Mouse (Mus musculus): Measurements from ENCODE around the gene Zfp948. TPM values are rescaled to one million over a fixed set of nuclear protein-coding genes. Genes with fewer than 3 reads are reported as not detected.
"Not testable (repeated sequence)": the region's sequence is repeated elsewhere in the genome, so short reads cannot be mapped to it uniquely, and the experiment has no call there.

Zfp948 gene
- polyA plus RNA-seq, 1 experiment from 2014 or later, result 14.7 TPM

DNA sequence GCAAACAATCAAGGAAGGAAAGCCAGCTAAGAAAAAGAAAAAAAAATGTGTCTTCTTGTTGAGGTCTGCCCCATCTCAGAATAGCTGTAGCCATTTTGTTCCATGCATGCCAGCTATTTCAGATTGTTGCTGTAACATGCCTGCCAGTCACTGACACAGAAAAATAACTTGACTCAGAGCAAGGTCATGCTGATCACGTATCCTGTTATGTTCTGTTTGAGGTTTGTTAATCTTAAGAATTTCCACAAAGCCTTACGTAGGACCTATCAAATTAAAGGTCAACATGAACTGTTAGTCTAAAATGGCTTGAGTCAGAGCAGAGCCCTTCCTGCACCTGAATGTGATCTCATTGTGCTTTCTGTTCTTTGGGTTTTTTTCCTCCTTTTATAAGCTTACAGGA, 30.1 kb upstream of the Zfp948 start:
- no peaks in the 10 kb centered on the region for H3K9me3 ChIP-seq
- no peak overlapping the region for H3K4me2 ChIP-seq (replicated peaks)
- no peaks in the 10 kb centered on the region for H3K27me3 ChIP-seq
- no peaks in the 10 kb centered on the region for H3K36me3 ChIP-seq
- peaks cover 9% of the 10 kb centered on the region; the same call in 1 of the 2 replicates for H3K4me1 ChIP-seq
- H3K27ac ChIP-seq, result no peak overlapping the region
- no peak overlapping the region for H3K9ac ChIP-seq
- no peak for ATAC-seq (ENCODE audit: insufficient number of reproducible peaks, insufficient read depth, low FRiP score, low TSS enrichment)
- 49% methylated on average over 2 of the region's 2 CpGs for WGBS
- H3K4me3 ChIP-seq, result no peak overlapping the region

DNA sequence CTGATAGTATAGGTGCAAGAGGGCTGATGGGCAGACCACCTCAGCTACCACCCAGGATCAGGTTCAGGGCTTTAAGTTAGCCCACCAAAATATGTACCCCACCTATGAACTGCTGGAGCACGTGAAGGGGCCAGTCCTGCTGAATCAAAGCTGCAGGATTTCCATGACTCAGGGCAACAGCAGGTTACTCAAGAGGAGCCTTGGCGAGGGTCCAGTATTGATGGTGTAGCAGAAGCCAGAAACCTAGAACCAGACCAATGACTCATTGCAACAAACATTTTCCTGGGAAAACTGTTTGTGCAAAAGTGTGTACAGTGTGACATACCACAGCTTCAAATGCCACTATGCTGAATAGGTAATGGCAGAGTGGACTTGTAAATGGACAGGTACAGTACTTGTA, 9.0 kb upstream of the Zfp948 start:
- Histone ChIP-seq H3K9ac (no peak overlapping the region), H3K27me3 (no peaks in the 10 kb centered on the region), H3K9me3 (no peaks in the 10 kb centered on the region), H3K36me3 (peaks cover 10% of the 10 kb centered on the region; the same call in 1 of the 2 replicates), H3K4me2 (replicated peaks) (no peak overlapping the region), H3K4me1 (no peaks in the 10 kb centered on the region), H3K4me3 (no peak overlapping the region), H3K27ac (no peak overlapping the region)
- WGBS, result 87% methylated on average over 2 of the region's 2 CpGs
- ATAC-seq (ENCODE audit: insufficient number of reproducible peaks, insufficient read depth, low FRiP score, low TSS enrichment), result no peak

DNA sequence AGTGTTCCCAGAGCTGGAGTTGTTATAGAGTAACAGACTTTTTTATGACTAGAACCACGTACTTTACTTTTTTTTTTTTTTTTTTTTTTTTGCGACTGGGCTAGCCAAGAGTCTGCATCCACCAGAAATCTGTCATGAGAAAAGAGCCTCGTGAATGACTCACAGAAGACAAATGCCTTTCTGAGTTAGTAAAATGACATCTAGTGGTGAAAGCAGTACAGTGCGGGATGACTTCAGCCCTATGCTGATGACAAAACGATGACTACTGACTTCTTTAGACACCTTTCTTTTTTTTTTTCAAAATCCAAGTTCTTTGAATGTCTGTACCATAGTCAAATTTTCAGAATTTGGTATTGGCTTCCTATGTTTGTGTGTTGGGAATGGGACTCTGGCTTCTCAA, 588 bp upstream of the Zfp948 start:
- H3K4me2 ChIP-seq (replicated peaks), result peak overlapping the region; percentile 72
- peak overlapping the region; percentile 61 for H3K4me3 ChIP-seq
- no peaks in the 10 kb centered on the region for H3K36me3 ChIP-seq
- peak overlapping the region; percentile 72; the same call in 1 of the 2 replicates for H3K9ac ChIP-seq
- H3K27me3 ChIP-seq, result no peaks in the 10 kb centered on the region
- H3K4me1 ChIP-seq, result no peaks in the 10 kb centered on the region
- no peaks in the 10 kb centered on the region for H3K9me3 ChIP-seq
- peak overlapping the region; percentile 87 for H3K27ac ChIP-seq
- WGBS, result 5% methylated on average over 5 of the region's 5 CpGs
- peak; percentile 68 for ATAC-seq (ENCODE audit: insufficient number of reproducible peaks, insufficient read depth, low FRiP score, low TSS enrichment)

DNA sequence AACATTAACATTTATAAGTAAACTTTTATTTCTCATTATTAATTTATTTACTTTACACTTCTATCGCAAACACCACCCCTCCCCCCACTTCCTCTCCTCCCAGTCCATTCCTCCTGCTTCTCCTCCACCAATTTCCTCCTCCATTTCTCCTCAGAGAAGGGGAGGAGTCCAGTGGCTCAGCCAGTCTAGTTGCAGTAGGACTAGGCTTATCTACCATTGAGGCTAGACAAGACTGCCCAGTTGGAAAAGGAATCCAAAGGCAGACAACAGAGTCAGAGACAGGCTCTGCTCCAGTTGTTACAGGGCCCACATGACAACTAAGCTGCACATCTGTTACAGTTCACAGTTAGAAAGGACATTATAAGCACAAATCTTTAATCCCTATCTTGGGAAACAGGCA, 888 bp downstream of the Zfp948 start:
- Histone ChIP-seq H3K4me1 (no peaks in the 10 kb centered on the region), H3K4me2 (replicated peaks) (peak overlapping the region; percentile 72), H3K9me3 (no peaks in the 10 kb centered on the region), H3K27me3 (no peaks in the 10 kb centered on the region), H3K9ac (no peak overlapping the region), H3K27ac (no peak overlapping the region), H3K36me3 (0 out of 2 replicates have a peak, but pooled peaks cover 3% of the 10 kb centered on the region), H3K4me3 (0 out of 2 replicates have a peak overlapping the region, but pooled peaks have one; percentile 14)
- ATAC-seq (ENCODE audit: insufficient number of reproducible peaks, insufficient read depth, low FRiP score, low TSS enrichment), result no peak; the same call in 1 of the 2 replicates
- 38% methylated on average over 1 of the region's 1 CpGs for WGBS

DNA sequence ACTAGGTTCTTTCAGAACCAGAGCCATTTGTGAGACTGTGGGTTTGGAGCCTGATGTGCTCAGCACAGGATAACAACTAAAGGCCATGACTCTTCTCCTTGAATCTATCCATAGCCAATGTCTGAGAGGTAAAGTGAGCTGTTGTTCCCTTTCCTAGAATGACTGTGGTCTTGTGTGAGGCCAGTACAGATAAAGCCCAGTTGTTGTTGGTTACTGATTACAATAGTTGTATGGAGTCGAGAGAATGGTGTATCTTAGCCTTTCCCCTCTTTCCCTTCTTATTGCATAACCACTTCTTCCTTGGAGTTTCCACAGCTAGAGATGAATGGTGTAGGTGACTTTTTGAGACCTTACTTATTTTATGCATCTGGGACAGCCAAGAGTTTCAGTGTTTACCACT, 12.3 kb downstream of the Zfp948 start:
- Histone ChIP-seq H3K27ac (no peak overlapping the region), H3K4me3 (no peak overlapping the region), H3K4me2 (replicated peaks) (no peak overlapping the region), H3K9me3 (no peaks in the 10 kb centered on the region), H3K36me3 (peaks cover 21% of the 10 kb centered on the region), H3K4me1 (no peaks in the 10 kb centered on the region), H3K9ac (no peak overlapping the region), H3K27me3 (no peaks in the 10 kb centered on the region)
- WGBS, result 83% methylated on average over 1 of the region's 1 CpGs
- ATAC-seq (ENCODE audit: insufficient number of reproducible peaks, insufficient read depth, low FRiP score, low TSS enrichment), result no peak

DNA sequence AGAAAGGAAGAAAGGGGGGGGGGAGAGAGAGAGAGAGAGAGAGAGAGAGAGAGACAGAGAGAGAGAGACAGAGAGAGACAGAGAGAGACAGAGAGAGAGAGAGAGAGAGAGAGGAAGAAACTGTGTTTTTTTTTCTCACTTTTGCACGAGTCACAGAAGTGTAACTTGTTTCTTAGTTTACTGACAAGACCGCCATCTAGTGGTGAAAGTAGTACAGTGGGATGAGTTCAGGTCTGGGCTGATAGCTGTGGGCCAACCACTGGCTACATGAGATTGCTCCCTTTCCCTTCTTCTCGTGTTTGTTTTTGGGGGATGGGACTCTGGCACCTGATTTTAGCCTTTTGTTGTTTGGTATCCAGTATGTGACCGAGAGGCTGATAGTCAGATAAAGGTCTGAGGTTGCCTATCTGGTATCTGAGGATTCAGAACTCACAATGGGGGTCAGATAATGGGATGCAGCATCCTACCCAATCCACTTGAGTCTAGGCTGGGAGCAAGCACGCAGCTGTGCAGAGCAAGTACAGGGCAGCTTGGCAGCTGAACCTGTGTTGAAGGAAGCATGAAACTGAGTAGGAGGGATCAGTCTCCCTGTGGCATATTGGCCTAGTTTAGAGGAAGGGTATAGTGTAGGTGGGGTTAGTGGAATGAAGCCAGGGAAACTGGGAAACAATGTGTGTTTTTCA, 12.8 kb downstream of the Zfp948 start:
- peaks cover 22% of the 10 kb centered on the region for H3K36me3 ChIP-seq

DNA sequence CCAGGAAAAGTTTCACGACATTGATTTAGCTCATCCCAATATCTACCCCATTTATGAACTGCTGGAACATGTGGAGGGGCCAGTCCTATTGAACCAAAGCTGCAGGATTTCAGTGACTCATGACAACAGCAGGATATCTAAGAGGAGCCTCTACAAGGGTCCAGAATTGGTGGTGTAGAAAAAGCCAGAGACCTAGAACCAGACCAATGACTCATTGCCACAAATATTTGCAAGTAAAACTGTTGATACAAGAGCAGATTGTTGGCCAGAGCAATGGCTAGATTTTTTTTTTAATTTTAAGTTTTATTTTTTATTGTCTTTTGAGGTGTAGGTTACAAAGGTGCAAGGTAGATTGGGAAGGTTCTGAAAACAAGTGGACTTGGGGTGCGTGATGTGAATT, 18.7 kb downstream of the Zfp948 start:
- Histone ChIP-seq H3K9ac (no peak overlapping the region), H3K9me3 (no peaks in the 10 kb centered on the region), H3K36me3 (peaks cover 41% of the 10 kb centered on the region), H3K4me2 (replicated peaks) (no peak overlapping the region), H3K27me3 (no peaks in the 10 kb centered on the region), H3K4me3 (no peak overlapping the region), H3K27ac (no peak overlapping the region), H3K4me1 (no peaks in the 10 kb centered on the region)
- WGBS, result 91% methylated on average over 2 of the region's 2 CpGs
- no peak for ATAC-seq (ENCODE audit: insufficient number of reproducible peaks, insufficient read depth, low FRiP score, low TSS enrichment)

More for the DNA sequence above, 12.8 kb downstream of the Zfp948 start:
- Histone ChIP-seq H3K4me1 (no peaks in the 10 kb centered on the region), H3K9me3 (no peaks in the 10 kb centered on the region), H3K4me2 (replicated peaks) (no peak overlapping the region), H3K27me3 (no peaks in the 10 kb centered on the region), H3K27ac (no peak overlapping the region), H3K9ac (no peak overlapping the region), H3K4me3 (no peak overlapping the region)
- WGBS, result 24% methylated on average over 5 of the region's 5 CpGs
- peak; percentile 47; the same call in 1 of the 2 replicates for ATAC-seq (ENCODE audit: insufficient number of reproducible peaks, insufficient read depth, low FRiP score, low TSS enrichment)

DNA sequence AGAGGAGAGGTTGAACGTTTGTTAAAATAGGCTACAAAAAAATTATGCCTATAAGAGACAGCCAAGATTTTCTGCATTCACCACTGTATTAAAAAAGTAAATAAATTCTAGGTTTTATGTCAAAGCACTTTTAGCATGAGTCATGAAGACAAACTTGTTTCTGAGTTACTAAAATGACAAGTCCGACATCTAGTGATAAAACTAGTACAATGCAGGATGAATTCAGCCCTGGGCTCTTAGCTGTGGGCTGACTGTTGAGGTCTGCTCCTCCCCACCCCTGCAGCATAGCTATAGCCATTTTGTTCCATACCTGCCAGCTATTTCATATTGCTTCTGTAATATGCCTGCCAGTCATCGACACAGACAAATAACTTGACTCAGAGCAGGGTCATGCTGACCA, 49.5 kb downstream of the Zfp948 start:
- WGBS, result 79% methylated on average over 3 of the region's 3 CpGs
- no peak overlapping the region for H3K4me3 ChIP-seq
- no peak overlapping the region for H3K4me2 ChIP-seq (replicated peaks)
- no peaks in the 10 kb centered on the region for H3K4me1 ChIP-seq
- no peak overlapping the region for H3K27ac ChIP-seq
- no peak overlapping the region for H3K9ac ChIP-seq
- no peak for ATAC-seq (ENCODE audit: insufficient number of reproducible peaks, insufficient read depth, low FRiP score, low TSS enrichment)
- H3K36me3 ChIP-seq, result no peaks in the 10 kb centered on the region
- H3K27me3 ChIP-seq, result no peaks in the 10 kb centered on the region
- no peaks in the 10 kb centered on the region for H3K9me3 ChIP-seq

DNA sequence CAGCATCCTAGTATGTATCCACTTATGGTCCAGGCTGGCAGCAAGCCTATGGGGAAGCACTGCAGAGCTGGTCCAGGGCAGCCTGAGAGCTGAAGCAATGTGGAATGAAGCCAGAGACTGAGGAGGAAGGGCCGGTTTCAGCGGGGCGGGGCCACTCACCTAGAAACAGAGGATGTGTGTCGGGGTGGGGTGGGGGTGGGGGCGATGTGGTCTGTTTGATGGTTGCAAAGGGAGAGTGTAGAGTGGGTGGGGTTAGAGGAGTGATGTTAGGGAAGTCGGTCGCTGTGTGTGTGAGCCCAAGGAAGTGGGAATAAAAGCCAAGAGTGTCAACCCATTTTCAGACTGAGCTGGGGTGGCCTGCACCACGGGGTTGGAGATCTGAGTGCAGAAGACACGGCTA, 50.5 kb downstream of the Zfp948 start:
- Histone ChIP-seq H3K36me3 (no peaks in the 10 kb centered on the region), H3K27me3 (no peaks in the 10 kb centered on the region), H3K4me1 (no peaks in the 10 kb centered on the region), H3K4me2 (replicated peaks) (peak overlapping the region; percentile 24), H3K27ac (no peak overlapping the region), H3K9ac (no peak overlapping the region), H3K9me3 (no peaks in the 10 kb centered on the region), H3K4me3 (no peak overlapping the region)
- 10% methylated on average over 9 of the region's 9 CpGs for WGBS
- ATAC-seq (ENCODE audit: insufficient number of reproducible peaks, insufficient read depth, low FRiP score, low TSS enrichment), result no peak

DNA sequence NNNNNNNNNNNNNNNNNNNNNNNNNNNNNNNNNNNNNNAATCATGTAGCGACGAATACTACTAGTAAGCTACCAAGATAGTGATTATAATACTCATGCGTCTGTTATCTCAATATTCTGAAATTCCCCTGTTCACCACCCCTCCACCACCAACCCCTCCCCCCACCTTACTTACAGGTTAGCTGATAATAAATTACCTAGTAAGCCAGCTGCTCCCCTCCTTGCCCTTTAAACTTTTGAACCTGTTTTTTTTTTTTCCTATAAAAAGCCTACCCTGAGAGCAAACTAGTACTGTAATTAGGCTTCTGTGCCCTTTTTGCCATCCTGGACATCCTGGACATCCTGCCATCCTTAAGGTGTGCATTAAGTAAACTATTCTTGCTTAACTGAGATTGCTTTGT, 56.8 kb downstream of the Zfp948 start:
- no peak for ATAC-seq (ENCODE audit: insufficient number of reproducible peaks, insufficient read depth, low FRiP score, low TSS enrichment)

DNA sequence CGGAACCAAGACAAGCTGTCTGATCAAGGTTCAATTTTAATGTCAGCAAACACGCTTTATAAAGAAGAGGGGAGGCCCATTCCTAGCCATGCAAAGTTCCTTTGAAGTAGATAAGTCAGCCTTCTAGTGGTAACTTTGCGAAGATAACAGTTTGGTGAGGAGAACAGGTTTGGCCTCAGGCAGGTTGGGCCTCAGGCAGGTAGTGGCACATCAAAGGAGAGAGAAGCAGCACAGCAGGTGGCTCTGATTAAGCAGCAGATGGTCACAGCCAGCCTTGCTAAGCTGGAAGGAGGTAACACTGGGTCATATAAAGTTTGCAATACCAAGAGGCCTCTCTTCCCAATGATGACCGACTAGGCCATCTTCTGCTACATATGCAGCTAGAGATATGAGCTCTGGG, 69.0 kb downstream of the Zfp948 start:
- H3K27ac ChIP-seq; H3K9me3 ChIP-seq; H3K9ac ChIP-seq; H3K36me3 ChIP-seq; H3K4me3 ChIP-seq; H3K27me3 ChIP-seq; ATAC-seq (ENCODE audit: insufficient number of reproducible peaks, insufficient read depth, low FRiP score, low TSS enrichment); H3K4me2 ChIP-seq (replicated peaks); H3K4me1 ChIP-seq: not testable (repeated sequence)
- WGBS, result 61% methylated on average over 4 of the region's 4 CpGs

More for the DNA sequence above, 56.8 kb downstream of the Zfp948 start:
- no peaks in the 10 kb centered on the region for H3K9me3 ChIP-seq
- H3K27me3 ChIP-seq, result no peaks in the 10 kb centered on the region
- H3K4me3 ChIP-seq, result no peak overlapping the region
- no peaks in the 10 kb centered on the region for H3K4me1 ChIP-seq
- no CpG with 5 or more reads among the region's 3 CpGs for WGBS
- H3K4me2 ChIP-seq (replicated peaks), result no peak overlapping the region
- no peaks in the 10 kb centered on the region for H3K36me3 ChIP-seq
- no peak overlapping the region for H3K9ac ChIP-seq
- no peak overlapping the region for H3K27ac ChIP-seq

Data from embryonic facial prominence, embryonic 12.5 days (tissue).